Comparison of ENCODE assay signal across 8 mouse cellular contexts in the genomic region with DNA sequence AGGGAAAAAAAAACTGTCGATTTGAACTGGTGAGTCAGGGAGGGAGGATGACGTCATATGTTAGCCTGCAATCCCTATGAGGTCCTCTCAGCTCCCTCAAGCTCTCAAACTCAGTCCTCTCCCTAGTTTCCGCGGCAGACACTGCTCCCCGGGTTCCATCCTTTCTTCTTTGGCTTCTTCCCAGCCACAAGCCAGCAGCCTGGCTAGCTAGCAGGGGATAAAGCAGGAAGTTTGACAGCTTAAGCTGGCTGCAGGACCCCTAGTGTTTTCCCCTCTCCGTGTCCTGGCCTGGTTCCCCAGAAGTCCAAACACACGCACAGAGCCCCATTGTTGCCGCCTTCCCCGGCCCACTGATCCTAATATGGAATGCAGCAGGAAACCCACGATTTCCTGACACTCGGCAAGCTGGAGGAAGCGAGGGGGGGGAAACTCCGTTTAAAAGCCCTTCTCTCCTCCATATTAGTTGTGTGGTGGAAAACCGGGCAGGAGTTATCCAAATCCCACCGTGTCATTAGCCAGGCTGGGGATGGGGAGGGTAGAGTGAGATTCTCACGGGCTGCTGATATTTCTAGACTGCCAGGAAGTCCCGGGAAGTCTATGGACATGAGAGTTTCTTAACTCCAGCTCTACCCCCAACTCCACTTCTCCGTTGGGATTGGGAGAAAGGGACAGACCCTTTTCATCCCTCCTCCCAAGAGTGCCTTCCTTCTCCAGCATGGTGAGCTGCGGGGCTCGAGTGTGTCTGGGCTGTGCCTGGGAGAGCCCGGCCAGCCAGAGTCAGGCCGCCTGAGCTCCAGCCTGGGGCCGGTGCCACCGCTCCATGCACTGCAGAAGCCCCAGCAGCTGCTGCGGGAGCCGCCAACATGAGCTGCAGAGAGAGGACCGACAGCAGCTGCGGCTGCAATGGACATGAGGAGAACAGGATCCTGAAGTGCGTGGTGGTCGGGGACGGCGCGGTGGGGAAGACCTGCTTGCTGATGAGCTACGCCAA. TPM values are rescaled to one million over a fixed set of nuclear protein-coding genes. Genes with fewer than 3 reads are reported as not detected.
DNase-seq lines count a peak whose midpoint lies in the region; ATAC-seq and TF ChIP-seq lines count a peak whose summit lies in the region.

A gene (plus strand): TSS at position 362 of the 991 bp plus-strand sequence.

- peak within 1 kb of the TSS; percentile 83 for H3K9ac ChIP-seq in heart, embryonic 12.5 days
- H3K9ac ChIP-seq in kidney, embryonic 15.5 days, result peak within 1 kb of the TSS; percentile 73
- peak within 1 kb of the TSS; percentile 76 for H3K9ac ChIP-seq in limb, embryonic 14.5 days (ENCODE audit: low read depth, low read length, severe bottlenecking)
- peak within 1 kb of the TSS; percentile 59 for H3K9ac ChIP-seq in midbrain, embryonic 14.5 days (replicated peaks; ENCODE audit: low read length)

- H3K79me2 ChIP-seq in C2C12 (ENCODE audit: control insufficient read depth, insufficient read depth), result no peaks in the 10 kb centered on the region

- peak within 1 kb of the TSS; percentile 41 for H3ac ChIP-seq in C2C12 (ENCODE audit: control insufficient read depth, insufficient read length, low read depth)

- H3K4me1 ChIP-seq in forebrain, embryonic 10.5 days, result peaks cover 17% of the 10 kb centered on the region
- H3K4me1 ChIP-seq in heart, embryonic 12.5 days (replicated peaks), result 0 out of 2 replicates have a peak, but pooled peaks cover 11% of the 10 kb centered on the region
- peaks cover 14% of the 10 kb centered on the region for H3K4me1 ChIP-seq in kidney, embryonic 15.5 days
- peaks cover 8% of the 10 kb centered on the region for H3K4me1 ChIP-seq in limb, embryonic 14.5 days (ENCODE audit: control insufficient read depth, insufficient read depth, low read length)
- H3K4me1 ChIP-seq in midbrain, embryonic 14.5 days (ENCODE audit: control insufficient read depth, insufficient read depth, low read length), result peaks cover 6% of the 10 kb centered on the region; the same call in 1 of the 2 replicates

- H3K27ac ChIP-seq in forebrain, embryonic 10.5 days, result peak within 1 kb of the TSS; percentile 88
- peak within 1 kb of the TSS; percentile 94 for H3K27ac ChIP-seq in heart, embryonic 12.5 days (ENCODE audit: poor library complexity, severe bottlenecking)
- peak within 1 kb of the TSS; percentile 96 for H3K27ac ChIP-seq in kidney, embryonic 15.5 days
- H3K27ac ChIP-seq in limb, embryonic 14.5 days (replicated peaks; ENCODE audit: low read depth, low read length), result peak within 1 kb of the TSS; percentile 93
- H3K27ac ChIP-seq in midbrain, embryonic 14.5 days (replicated peaks; ENCODE audit: low read depth, low read length), result peak within 1 kb of the TSS; percentile 70

- no peaks in the 10 kb centered on the region for H3K36me3 ChIP-seq in C2C12 (ENCODE audit: control insufficient read depth, insufficient read depth)
- no peaks in the 10 kb centered on the region for H3K36me3 ChIP-seq in forebrain, embryonic 10.5 days (replicated peaks)
- no peaks in the 10 kb centered on the region for H3K36me3 ChIP-seq in heart, embryonic 12.5 days
- no peaks in the 10 kb centered on the region for H3K36me3 ChIP-seq in kidney, embryonic 15.5 days
- H3K36me3 ChIP-seq in limb, embryonic 14.5 days (ENCODE audit: control insufficient read depth, insufficient read depth, low read length), result no peaks in the 10 kb centered on the region
- H3K36me3 ChIP-seq in midbrain, embryonic 14.5 days (ENCODE audit: control insufficient read depth, insufficient read depth, low read length), result no peaks in the 10 kb centered on the region

- H3K4me2 ChIP-seq in heart, embryonic 12.5 days, result peak within 1 kb of the TSS; percentile 88
- peak within 1 kb of the TSS; percentile 89 for H3K4me2 ChIP-seq in kidney, embryonic 15.5 days
- H3K4me2 ChIP-seq in limb, embryonic 14.5 days (replicated peaks; ENCODE audit: low read depth, low read length, severe bottlenecking), result peak within 1 kb of the TSS; percentile 73
- H3K4me2 ChIP-seq in midbrain, embryonic 14.5 days (ENCODE audit: low read length), result peak within 1 kb of the TSS; percentile 75

- H3K9me3 ChIP-seq in forebrain, embryonic 10.5 days, result no peaks in the 10 kb centered on the region
- no peaks in the 10 kb centered on the region for H3K9me3 ChIP-seq in heart, embryonic 12.5 days (replicated peaks)
- no peaks in the 10 kb centered on the region for H3K9me3 ChIP-seq in kidney, embryonic 15.5 days (replicated peaks)
- no peaks in the 10 kb centered on the region for H3K9me3 ChIP-seq in limb, embryonic 14.5 days (ENCODE audit: control insufficient read depth, low read length)
- H3K9me3 ChIP-seq in midbrain, embryonic 14.5 days (ENCODE audit: control insufficient read depth, low read length), result no peaks in the 10 kb centered on the region

- no peak for TF ChIP-seq CTCF in C2C12 (IDR thresholded peaks at IDR 0.05; ENCODE audit: control insufficient read depth, insufficient read depth, insufficient read length)

- H3K79me3 ChIP-seq in C2C12 (ENCODE audit: low read depth), result no peaks in the 10 kb centered on the region

- peak; percentile 59; the same call in 1 of the 2 replicates for TF ChIP-seq POLR2A in limb, embryonic 14.5 days (IDR thresholded peaks at IDR 0.05; ENCODE audit: borderline replicate concordance, extremely low read depth, insufficient read depth, insufficient read length)

- peak; percentile 81 for ATAC-seq in heart, embryonic 12.5 days (ENCODE audit: insufficient number of reproducible peaks, low FRiP score)
- ATAC-seq in kidney, embryonic 15.5 days (replicated peaks; ENCODE audit: low FRiP score), result peak; percentile 91
- ATAC-seq in limb, embryonic 14.5 days (ENCODE audit: low FRiP score, low read depth), result peak; percentile 85
- ATAC-seq in midbrain, embryonic 14.5 days (ENCODE audit: low FRiP score, low TSS enrichment), result peak; percentile 76

- no peaks in the 10 kb centered on the region for H3K27me3 ChIP-seq in C2C12 (ENCODE audit: control insufficient read depth, insufficient read depth, insufficient read length)
- H3K27me3 ChIP-seq in forebrain, embryonic 10.5 days (ENCODE audit: poor library complexity, severe bottlenecking), result peaks cover 8% of the 10 kb centered on the region; the same call in 1 of the 2 replicates
- peaks cover 56% of the 10 kb centered on the region for H3K27me3 ChIP-seq in heart, embryonic 12.5 days (replicated peaks)
- H3K27me3 ChIP-seq in kidney, embryonic 15.5 days, result no peaks in the 10 kb centered on the region
- no peaks in the 10 kb centered on the region for H3K27me3 ChIP-seq in limb, embryonic 14.5 days (ENCODE audit: control insufficient read depth, insufficient read depth, low read length)
- no peaks in the 10 kb centered on the region for H3K27me3 ChIP-seq in midbrain, embryonic 14.5 days (ENCODE audit: control insufficient read depth, insufficient read depth, low read length)

- peak within 1 kb of the TSS; percentile 54 for H3K4me3 ChIP-seq in C2C12 (ENCODE audit: insufficient read depth, poor library complexity, severe bottlenecking)
- H3K4me3 ChIP-seq in forebrain, embryonic 10.5 days, result peak within 1 kb of the TSS; percentile 66
- peak within 1 kb of the TSS; percentile 68 for H3K4me3 ChIP-seq in heart, embryonic 12.5 days
- peak within 1 kb of the TSS; percentile 63 for H3K4me3 ChIP-seq in kidney, embryonic 15.5 days (replicated peaks)
- H3K4me3 ChIP-seq in limb, embryonic 14.5 days (replicated peaks; ENCODE audit: low read length), result peak within 1 kb of the TSS; percentile 53
- H3K4me3 ChIP-seq in midbrain, embryonic 14.5 days (replicated peaks; ENCODE audit: low read depth, low read length), result peak within 1 kb of the TSS; percentile 47

- 0% methylated on average over 34 of the region's 34 CpGs for WGBS in forebrain, embryonic 10.5 days
- WGBS in heart, embryonic 12.5 days, result under 1% methylated on average over 34 of the region's 34 CpGs
- under 1% methylated on average over 34 of the region's 34 CpGs for WGBS in kidney, embryonic 15.5 days
- 1% methylated on average over 33 of the region's 34 CpGs for WGBS in limb, embryonic 14.5 days
- WGBS in midbrain, embryonic 14.5 days, result under 1% methylated on average over 34 of the region's 34 CpGs

- peak; percentile 28 for DNase-seq in brain, embryonic 18.5 days (ENCODE audit: low read depth, low spot score)
- peak; percentile 71 for DNase-seq in forebrain, embryonic 10.5 days (ENCODE audit: extremely low spot score, low spot score)
- peak; percentile 84 for DNase-seq in limb, embryonic 14.5 days (ENCODE audit: low spot score)
- peak; percentile 75 for DNase-seq in midbrain, embryonic 14.5 days
- peak; percentile 35 for DNase-seq in telencephalon, adult 2 months (ENCODE audit: low read depth, low spot score)

TF ChIP-seq in C2C12, 6 proteins besides CTCF, POLR2A, EP300 and RAD21:
- TF ChIP-seq MAX (IDR thresholded peaks at IDR 0.05) (peak; percentile 21), MYOD1 (IDR thresholded peaks at IDR 0.05; ENCODE audit: control insufficient read depth, insufficient read length, low read depth) (no peak)

RNA-seq across cellular contexts. Expression of the gene that starts here (rescaled TPM):
- polyA plus RNA-seq in C2C12 (2012; fragmentation: generic; extraction: Trizol), result 11.8 TPM
- polyA plus RNA-seq in forebrain, embryonic 10.5 days (2016; fragmentation: Nextera tagmentation; extraction: Ambion mirVana), result 18.1 and 20.1 TPM in 2 replicates
- 36.0 and 38.6 TPM in 2 replicates for polyA plus RNA-seq in heart, embryonic 12.5 days (2016; fragmentation: Nextera tagmentation; extraction: Ambion mirVana)
- 48.5 and 59.7 TPM in 2 replicates for polyA plus RNA-seq in kidney, embryonic 15.5 days (2015; fragmentation: Nextera tagmentation; extraction: Ambion mirVana)
- polyA plus RNA-seq in limb, embryonic 14.5 days (2012; rRNA removed), result 80.1 and 81.1 TPM in 2 replicates
- 90.3 and 99.9 TPM in 2 replicates for polyA plus RNA-seq in limb, embryonic 14.5 days (2014; fragmentation: Nextera tagmentation; extraction: Ambion mirVana)
- polyA plus RNA-seq in midbrain, embryonic 14.5 days (2014; fragmentation: Nextera tagmentation; extraction: Ambion mirVana), result 13.7 and 19.7 TPM in 2 replicates

Comparison
In these comparisons a context has a peak if more than half of its experiments do, and no peak if none do; other contexts are left out.
1. Peak in every context shown above with its lines: DNase-seq, ATAC-seq, H3K4me3 ChIP-seq and H3K27ac ChIP-seq.
2. DNase-seq: peak in every context shown above with its lines; median percentile 84 in limb, embryonic 14.5 days; 75 in midbrain, embryonic 14.5 days; 71 in forebrain, embryonic 10.5 days; 35 in telencephalon, adult 2 months; 28 in brain, embryonic 18.5 days.